Mouse (Mus musculus): ENCODE measurements around the gene Nrm. TPM values are rescaled to one million over a fixed set of nuclear protein-coding genes. Genes with fewer than 3 reads are reported as not detected.

Nrm gene
- polyA plus RNA-seq, 1 experiment from 2014 or later = 65.2 TPM

DNA sequence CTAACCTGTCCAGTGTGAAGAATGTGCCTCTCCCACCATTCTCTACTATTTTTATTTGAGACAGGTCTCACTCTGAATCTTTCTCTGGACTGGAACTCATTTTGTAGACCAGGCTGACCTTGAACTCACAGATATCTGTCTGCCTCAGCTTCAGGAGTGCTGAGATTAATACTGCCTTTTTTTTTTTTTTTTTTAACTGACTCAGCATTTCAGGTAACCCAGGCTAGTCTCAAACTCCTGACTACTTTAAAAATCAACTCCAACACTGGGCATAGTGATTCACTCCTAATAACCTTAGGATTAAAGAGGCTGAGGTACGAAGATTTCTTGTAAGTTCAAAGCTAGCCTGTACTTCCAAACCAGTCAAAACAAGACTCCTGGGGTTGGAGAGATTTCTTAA, 44.5 kb downstream of the Nrm start:
- WGBS = 98% methylated on average over 1 of the region's 1 CpGs

DNA sequence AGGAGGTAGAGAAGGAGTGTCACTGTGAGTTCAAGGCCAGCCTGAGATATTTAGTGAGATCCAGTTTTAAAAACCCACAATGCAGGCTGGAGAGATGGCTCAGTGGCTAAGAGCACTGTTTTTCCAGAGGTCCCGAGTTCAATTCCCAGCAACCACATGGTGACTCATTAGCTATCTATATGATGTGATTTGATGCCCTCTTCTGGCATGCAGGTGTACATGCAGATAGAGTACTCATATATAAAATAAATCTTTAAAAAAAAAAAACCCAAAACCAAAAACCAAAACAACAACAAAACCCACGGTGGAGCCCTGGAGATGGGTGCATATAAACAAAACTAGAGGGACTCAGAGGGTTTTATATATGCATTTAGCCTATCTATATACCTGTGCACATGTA, 46.5 kb downstream of the Nrm start:
- H3K4me2 ChIP-seq (replicated peaks; ENCODE audit: low read depth, low read length) = no peak overlapping the region
- no peak overlapping the region for H3K27ac ChIP-seq (ENCODE audit: low read depth, low read length)
- H3K36me3 ChIP-seq (ENCODE audit: control insufficient read depth, insufficient read depth, low read length) = peaks cover 61% of the 10 kb centered on the region
- WGBS = 89% methylated on average over 2 of the region's 2 CpGs
- peaks cover 12% of the 10 kb centered on the region for H3K4me1 ChIP-seq (ENCODE audit: control insufficient read depth, insufficient read depth, low read length)
- H3K9me3 ChIP-seq (ENCODE audit: control insufficient read depth, low read length) = no peaks in the 10 kb centered on the region
- no peak for ATAC-seq (ENCODE audit: low FRiP score, low TSS enrichment)
- H3K4me3 ChIP-seq (ENCODE audit: low read length) = no peak overlapping the region
- no peaks in the 10 kb centered on the region for H3K27me3 ChIP-seq (ENCODE audit: control insufficient read depth, insufficient read depth, low read length)
- no peak overlapping the region for H3K9ac ChIP-seq (ENCODE audit: low read depth, low read length)

More for the DNA sequence above, 44.5 kb downstream of the Nrm start:
- Histone ChIP-seq H3K9me3 (ENCODE audit: control insufficient read depth, low read length) (no peaks in the 10 kb centered on the region), H3K4me2 (replicated peaks; ENCODE audit: low read depth, low read length) (no peak overlapping the region), H3K9ac (ENCODE audit: low read depth, low read length) (no peak overlapping the region), H3K27ac (ENCODE audit: low read depth, low read length) (no peak overlapping the region), H3K4me3 (ENCODE audit: low read length) (no peak overlapping the region), H3K36me3 (ENCODE audit: control insufficient read depth, insufficient read depth, low read length) (peaks cover 62% of the 10 kb centered on the region), H3K4me1 (ENCODE audit: control insufficient read depth, insufficient read depth, low read length) (peaks cover 12% of the 10 kb centered on the region), H3K27me3 (ENCODE audit: control insufficient read depth, insufficient read depth, low read length) (no peaks in the 10 kb centered on the region)
- no peak for ATAC-seq (ENCODE audit: low FRiP score, low TSS enrichment)

DNA sequence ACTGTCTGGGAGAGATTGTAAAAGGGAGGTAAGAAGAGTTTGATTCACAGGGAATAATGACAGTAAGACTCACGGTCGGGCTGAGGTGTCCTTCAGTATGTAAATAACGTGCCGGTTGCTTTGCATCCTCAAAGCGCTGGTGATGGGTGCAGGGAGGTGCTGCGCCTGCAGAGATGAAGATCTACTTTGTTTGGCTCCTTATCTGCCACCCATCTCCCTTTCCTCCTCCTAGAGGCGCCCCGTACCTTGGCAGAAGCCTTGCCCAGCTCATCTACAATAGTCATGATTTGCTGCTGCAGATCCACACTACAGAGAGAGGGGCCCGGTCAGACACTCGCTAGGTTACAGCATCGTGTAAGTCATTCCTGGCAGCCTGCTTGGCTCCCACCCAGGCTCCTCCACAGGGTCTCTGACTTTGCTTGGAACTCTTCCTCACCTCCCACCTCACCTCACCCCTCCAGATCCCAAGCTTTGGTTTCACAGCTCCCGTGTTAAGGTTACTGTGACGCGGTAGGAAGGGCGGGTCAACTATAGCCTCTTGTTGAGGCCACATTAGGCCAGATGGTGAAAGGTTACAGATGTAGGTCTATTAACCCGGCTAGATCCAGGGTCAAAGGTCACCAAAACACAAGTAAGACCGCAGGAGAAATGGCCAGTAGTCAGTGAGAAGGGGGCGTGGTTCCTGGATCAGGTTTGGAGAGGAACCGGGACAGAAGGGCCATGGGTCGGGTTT, 48.2 kb downstream of the Nrm start:
- 18% methylated on average over 20 of the region's 20 CpGs for WGBS
- Histone ChIP-seq H3K9me3 (ENCODE audit: control insufficient read depth, low read length) (no peaks in the 10 kb centered on the region), H3K4me1 (ENCODE audit: control insufficient read depth, insufficient read depth, low read length) (peaks cover 12% of the 10 kb centered on the region), H3K4me2 (replicated peaks; ENCODE audit: low read depth, low read length) (peak overlapping the region; percentile 88), H3K4me3 (ENCODE audit: low read length) (peak overlapping the region; percentile 75), H3K27ac (ENCODE audit: low read depth, low read length) (peak overlapping the region; percentile 30; the same call in 1 of the 2 replicates), H3K9ac (ENCODE audit: low read depth, low read length) (peak overlapping the region; percentile 79), H3K36me3 (ENCODE audit: control insufficient read depth, insufficient read depth, low read length) (peaks cover 57% of the 10 kb centered on the region), H3K27me3 (ENCODE audit: control insufficient read depth, insufficient read depth, low read length) (no peaks in the 10 kb centered on the region)
- peak; percentile 46 for ATAC-seq (ENCODE audit: low FRiP score, low TSS enrichment)

DNA sequence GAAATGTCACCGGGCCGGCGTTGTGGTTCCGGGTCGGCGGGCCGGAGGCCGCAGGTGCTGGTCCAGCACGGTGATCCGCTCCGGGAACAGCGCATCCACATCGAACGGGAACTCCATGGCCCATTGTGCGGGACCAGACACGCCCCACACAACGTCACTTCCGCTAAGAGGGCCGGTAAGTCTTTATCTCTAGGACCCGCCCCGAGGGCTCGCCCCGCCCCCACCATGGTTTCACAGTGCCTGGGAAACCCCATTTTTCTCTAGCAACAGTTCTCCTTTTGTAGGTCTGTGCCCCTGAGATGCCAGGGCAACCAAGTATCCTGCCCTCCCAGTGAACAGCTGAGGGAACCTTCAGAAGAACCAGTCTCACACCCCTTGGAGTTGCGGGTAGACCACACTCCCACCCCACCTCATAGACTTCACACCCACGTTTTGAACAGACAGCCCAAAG, 48.8 kb downstream of the Nrm start, which contains the start of gene Atat1:
Gene Atat1 (minus strand): TSS at position 157 of the 451 bp plus-strand sequence.
- H3K36me3 ChIP-seq (ENCODE audit: control insufficient read depth, insufficient read depth, low read length) = peaks cover 53% of the 10 kb centered on the region
- no peaks in the 10 kb centered on the region for H3K27me3 ChIP-seq (ENCODE audit: control insufficient read depth, insufficient read depth, low read length)
- peak within 1 kb of the TSS; percentile 75 for H3K4me3 ChIP-seq (ENCODE audit: low read length)
- peak within 1 kb of the TSS; percentile 79 for H3K9ac ChIP-seq (ENCODE audit: low read depth, low read length)
- H3K27ac ChIP-seq (ENCODE audit: low read depth, low read length) = peak within 1 kb of the TSS; percentile 65
- H3K4me1 ChIP-seq (ENCODE audit: control insufficient read depth, insufficient read depth, low read length) = peaks cover 12% of the 10 kb centered on the region
- WGBS = 3% methylated on average over 25 of the region's 25 CpGs
- no peaks in the 10 kb centered on the region for H3K9me3 ChIP-seq (ENCODE audit: control insufficient read depth, low read length)
- H3K4me2 ChIP-seq (replicated peaks; ENCODE audit: low read depth, low read length) = peak within 1 kb of the TSS; percentile 88
- peak; percentile 90 for ATAC-seq (ENCODE audit: low FRiP score, low TSS enrichment)

DNA sequence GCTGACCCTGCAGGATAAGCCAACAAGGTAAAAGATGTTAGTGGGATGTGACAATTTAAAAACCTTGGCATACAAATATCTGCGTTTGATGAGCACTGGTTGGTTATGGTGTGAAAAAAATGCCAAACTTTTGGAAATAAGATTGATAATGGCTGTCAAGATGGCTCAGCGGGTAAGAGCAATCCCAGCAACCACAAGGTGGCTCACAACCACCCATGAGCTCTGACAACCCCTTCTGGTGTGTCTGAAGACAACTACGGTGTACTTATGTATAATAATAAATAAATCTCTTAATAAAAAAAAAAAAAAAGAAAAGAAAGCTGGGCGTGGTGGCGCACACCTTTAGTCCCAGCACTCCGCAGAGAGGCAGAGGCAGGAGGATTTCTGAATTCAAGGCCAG, 53.9 kb downstream of the Nrm start:
- Histone ChIP-seq H3K4me1 (ENCODE audit: control insufficient read depth, insufficient read depth, low read length) (peaks cover 9% of the 10 kb centered on the region), H3K9me3 (ENCODE audit: control insufficient read depth, low read length) (no peaks in the 10 kb centered on the region), H3K4me3 (ENCODE audit: low read length) (peak overlapping the region; percentile 85; the same call in 1 of the 2 replicates), H3K36me3 (ENCODE audit: control insufficient read depth, insufficient read depth, low read length) (peaks cover 35% of the 10 kb centered on the region), H3K4me2 (replicated peaks; ENCODE audit: low read depth, low read length) (peak overlapping the region; percentile 73), H3K9ac (ENCODE audit: low read depth, low read length) (no peak overlapping the region; the same call in 1 of the 2 replicates), H3K27me3 (ENCODE audit: control insufficient read depth, insufficient read depth, low read length) (no peaks in the 10 kb centered on the region), H3K27ac (ENCODE audit: low read depth, low read length) (no peak overlapping the region)
- WGBS = 80% methylated on average over 6 of the region's 6 CpGs
- no peak for ATAC-seq (ENCODE audit: low FRiP score, low TSS enrichment)

Small RNAs within 50 kb of the gene (microRNA-seq; reads per million reads assigned to microRNA genes)
- gene Gm28033 = 0.84 reads per million

Other genes starting within 250 kb of the Nrm start
- gene Gm9573, start 234.7 kb upstream of the Nrm start, polyA plus RNA-seq (2014; fragmentation: Nextera tagmentation; extraction: Ambion mirVana) = not detected in 2 replicates
- 0.15 and 0.24 TPM in 2 replicates for gene Mucl3, start 217.6 kb upstream of the Nrm start, polyA plus RNA-seq (2014; fragmentation: Nextera tagmentation; extraction: Ambion mirVana)
- gene Vars2, start 193.7 kb upstream of the Nrm start, polyA plus RNA-seq (2014; fragmentation: Nextera tagmentation; extraction: Ambion mirVana) = 9.5 and 16.8 TPM in 2 replicates
- gene Gtf2h4, start 187.6 kb upstream of the Nrm start, polyA plus RNA-seq (2014; fragmentation: Nextera tagmentation; extraction: Ambion mirVana) = 50.7 and 56.7 TPM in 2 replicates
- gene Ddr1, start 156.7 kb upstream of the Nrm start, polyA plus RNA-seq (2014; fragmentation: Nextera tagmentation; extraction: Ambion mirVana) = 34.6 and 52.0 TPM in 2 replicates
- 6.8 and 7.7 TPM in 2 replicates for gene Ier3, start 39.6 kb upstream of the Nrm start, polyA plus RNA-seq (2014; fragmentation: Nextera tagmentation; extraction: Ambion mirVana)
- gene Flot1, start 38.1 kb upstream of the Nrm start, polyA plus RNA-seq (2014; fragmentation: Nextera tagmentation; extraction: Ambion mirVana) = 35.9 and 36.1 TPM in 2 replicates
- gene Tubb5, start 23.0 kb upstream of the Nrm start, polyA plus RNA-seq (2014; fragmentation: Nextera tagmentation; extraction: Ambion mirVana) = 1,061 and 1,103 TPM in 2 replicates
- gene Mdc1, start 19.8 kb upstream of the Nrm start, polyA plus RNA-seq (2014; fragmentation: Nextera tagmentation; extraction: Ambion mirVana) = 13.1 and 16.5 TPM in 2 replicates
- 19.1 and 21.1 TPM in 2 replicates for gene Ppp1r18, start 4.3 kb downstream of the Nrm start, polyA plus RNA-seq (2014; fragmentation: Nextera tagmentation; extraction: Ambion mirVana)
- 37.8 and 50.0 TPM in 2 replicates for gene Dhx16, start 18.5 kb downstream of the Nrm start, polyA plus RNA-seq (2014; fragmentation: Nextera tagmentation; extraction: Ambion mirVana)
- gene 2310061I04Rik, start 36.1 kb downstream of the Nrm start, polyA plus RNA-seq (2014; fragmentation: Nextera tagmentation; extraction: Ambion mirVana) = 36.2 and 41.5 TPM in 2 replicates
- 76.5 and 92.2 TPM in 2 replicates for gene Atat1, start 48.8 kb downstream of the Nrm start, polyA plus RNA-seq (2014; fragmentation: Nextera tagmentation; extraction: Ambion mirVana)
- gene Mrps18b, start 55.1 kb downstream of the Nrm start, polyA plus RNA-seq (2014; fragmentation: Nextera tagmentation; extraction: Ambion mirVana) = 79.0 and 101 TPM in 2 replicates
- 30.6 and 44.7 TPM in 2 replicates for gene Ppp1r10, start 55.1 kb downstream of the Nrm start, polyA plus RNA-seq (2014; fragmentation: Nextera tagmentation; extraction: Ambion mirVana)
- gene Abcf1, start 108.4 kb downstream of the Nrm start, polyA plus RNA-seq (2014; fragmentation: Nextera tagmentation; extraction: Ambion mirVana) = 74.6 and 97.8 TPM in 2 replicates
- 35.0 and 44.5 TPM in 2 replicates for gene Gnl1, start 118.5 kb downstream of the Nrm start, polyA plus RNA-seq (2014; fragmentation: Nextera tagmentation; extraction: Ambion mirVana)
- gene Prr3, start 118.9 kb downstream of the Nrm start, polyA plus RNA-seq (2014; fragmentation: Nextera tagmentation; extraction: Ambion mirVana) = 34.5 and 40.1 TPM in 2 replicates
- gene H2-T24, start 159.2 kb downstream of the Nrm start, polyA plus RNA-seq (2014; fragmentation: Nextera tagmentation; extraction: Ambion mirVana) = 2.5 and 4.0 TPM in 2 replicates
- gene H2-T23, start 171.5 kb downstream of the Nrm start, polyA plus RNA-seq (2014; fragmentation: Nextera tagmentation; extraction: Ambion mirVana) = 3.0 and 3.7 TPM in 2 replicates
- 11.2 and 12.0 TPM in 2 replicates for gene H2-T22, start 181.4 kb downstream of the Nrm start, polyA plus RNA-seq (2014; fragmentation: Nextera tagmentation; extraction: Ambion mirVana)
- gene Gm6034, start 181.6 kb downstream of the Nrm start, polyA plus RNA-seq (2014; fragmentation: Nextera tagmentation; extraction: Ambion mirVana) = not detected in 2 replicates
- not detected in 2 replicates for gene Gm11127, start 197.1 kb downstream of the Nrm start, polyA plus RNA-seq (2014; fragmentation: Nextera tagmentation; extraction: Ambion mirVana)